Mouse (Mus musculus) Patski (cell line): Measurements from ENCODE around the gene Apod. TPM values are rescaled to one million over a fixed set of nuclear protein-coding genes. Genes with fewer than 3 reads are reported as not detected.
"Not testable (repeated sequence)": the region's sequence is repeated elsewhere in the genome, so short reads cannot be mapped to it uniquely, and the experiment has no call there.

ENCODE experiments used
- ATAC-seq: fragments of 100-300 bp; one replicate; pipeline ENCODE4 v1.8.0; 2021
- CTCF ChIA-PET: fragments of 350-600 bp; sonication (Branson Sonifier 250); formaldehyde crosslinking; loops from one replicate; lab custom pipeline; 2022; ENCODE audit warnings: inconsistent platforms; lab: Charles Lee
- POLR2A ChIA-PET: fragments of 350-600 bp; sonication (Branson Sonifier 250); formaldehyde crosslinking; loops from one replicate; lab custom pipeline; 2022; ENCODE audit warnings: antibody characterized with exemption, inconsistent platforms; lab: Charles Lee
- DNase-seq: peaks from one replicate; pipeline ENCODE4 v3.0.0-alpha.2; 2011; ENCODE audit warnings: low read depth, low spot score
- H3K27me3 ChIP-seq: fragments of 371-371 bp; one replicate; pipeline ENCODE4 v1.5.1; 2021
- CTCF ChIP-seq: fragments of 100-300 bp; IDR thresholded peaks from one replicate; pipeline ENCODE4 v1.5.1; 2021
- in situ Hi-C: fragments of 300-500 bp; cut with MboI; formaldehyde crosslinking; loops from 3 replicates; pipeline ENCODE4 v1.11.1; 2018; ENCODE audit warnings: low pct_unique_long_range_greater_than_20kb, mixed read lengths
- polyA plus RNA-seq: library from polyadenylated mRNA; unstranded; gene quantifications from one replicate; pipeline ENCODE4 v1.2.3, GENCODE M21; 2021

Gene Apod
- polyA plus RNA-seq, 1 experiment from 2014 or later = not detected

DNA sequence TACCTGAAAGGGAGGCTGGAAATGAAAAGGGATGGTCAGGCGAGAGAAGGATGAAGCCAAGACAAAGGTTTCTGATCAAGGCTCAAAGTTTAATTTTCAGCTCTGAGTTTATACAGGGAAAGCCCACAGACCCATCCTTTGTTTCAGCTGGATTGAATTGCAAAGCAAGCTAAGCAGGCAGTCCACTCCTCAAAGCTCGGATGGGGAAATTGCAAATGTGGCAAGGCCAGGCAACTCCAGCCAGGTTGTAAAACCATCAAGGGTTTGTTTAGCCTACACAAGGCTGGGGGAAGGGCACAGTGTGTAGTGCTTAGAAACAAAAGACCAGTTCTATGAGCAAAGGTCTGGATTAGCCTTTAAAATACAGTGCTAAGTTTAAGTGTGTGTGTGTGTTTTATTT is 28.4 kb upstream of the Apod start:
- H3K27me3 ChIP-seq = no peaks in the 10 kb centered on the region
- ChIA-PET POLR2A (no interaction called here), CTCF (no interaction called here)
- no peak for DNase-seq
- ATAC-seq = no peak
- in situ Hi-C loops = no loop called here
- no peak for TF ChIP-seq CTCF

DNA sequence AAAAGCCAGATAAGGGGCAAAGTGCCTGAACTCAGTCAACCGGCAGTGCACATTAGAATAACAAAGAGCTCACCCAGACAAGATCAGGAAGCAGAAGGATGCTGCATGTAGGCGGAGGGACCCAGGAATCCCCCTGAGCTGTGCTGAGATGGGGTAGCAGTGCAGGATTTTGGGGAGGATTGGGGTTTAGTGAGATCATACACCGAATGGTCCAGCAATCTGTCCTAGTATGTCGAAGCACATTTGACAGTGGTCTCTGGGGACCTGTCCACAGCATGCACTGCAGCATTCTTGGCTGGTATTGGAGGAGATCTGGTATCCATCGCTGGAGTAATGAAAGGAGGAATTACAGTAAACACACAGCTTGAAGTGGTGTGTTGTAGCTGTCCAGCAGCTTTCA is 27.9 kb upstream of the Apod start:
- ATAC-seq = no peak
- POLR2A ChIA-PET = no interaction called here
- CTCF ChIA-PET = no interaction called here
- no peak for TF ChIP-seq CTCF
- in situ Hi-C loops = no loop called here
- DNase-seq = no peak
- no peaks in the 10 kb centered on the region for H3K27me3 ChIP-seq

DNA sequence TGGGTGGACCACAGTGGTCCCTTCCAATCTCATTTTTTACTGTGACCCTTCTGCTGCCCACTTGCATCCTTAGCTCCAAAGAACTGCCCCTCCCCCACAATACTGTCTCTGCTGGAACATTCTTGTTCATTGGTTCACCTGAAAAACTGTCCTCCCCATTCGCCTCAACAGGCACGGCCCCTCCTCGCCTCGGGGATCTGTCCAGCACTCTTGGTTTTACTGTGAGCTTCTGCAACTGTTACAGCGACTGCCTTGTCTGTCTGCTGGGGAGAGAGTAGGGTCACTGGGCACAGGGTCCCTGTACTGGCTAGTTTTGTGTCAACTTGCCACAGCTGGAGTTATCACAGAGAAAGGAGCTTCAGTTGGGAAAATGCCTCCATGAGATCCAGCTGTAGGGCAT is 24.7 kb upstream of the Apod start:
- CTCF ChIA-PET = no interaction called here
- DNase-seq (no peak), ATAC-seq (no peak)
- POLR2A ChIA-PET = no interaction called here
- H3K27me3 ChIP-seq = no peaks in the 10 kb centered on the region
- no peak for TF ChIP-seq CTCF
- in situ Hi-C loops = no loop called here

DNA sequence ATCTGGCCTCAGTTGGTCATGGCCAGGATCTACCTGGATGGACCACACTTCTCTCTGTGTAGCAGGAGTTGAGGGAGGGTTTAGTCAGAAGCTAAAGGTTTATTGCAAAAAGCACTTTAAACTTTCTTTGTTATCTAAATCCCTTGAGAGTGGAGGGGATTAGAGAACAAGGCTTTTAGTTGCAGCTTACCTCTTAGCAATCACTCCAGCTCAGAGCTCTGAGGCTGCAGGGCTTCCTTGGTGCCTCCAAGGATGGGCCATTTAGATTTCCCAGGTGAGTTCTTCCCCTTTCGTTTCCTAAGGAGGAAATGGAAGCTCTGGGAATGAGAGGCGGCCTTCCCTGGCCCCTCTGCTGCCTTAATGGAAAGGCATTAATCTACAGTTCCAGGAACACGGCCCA is 23.3 kb upstream of the Apod start:
- no peak for TF ChIP-seq CTCF
- ATAC-seq = no peak
- in situ Hi-C loops = no loop called here
- no peaks in the 10 kb centered on the region for H3K27me3 ChIP-seq
- ChIA-PET POLR2A (no interaction called here), CTCF (interaction anchor here (1.5 to 2.3 kb wide), 2 partner anchors 11 to 19 kb away, joined by 5 to 6 read pairs; no protein-coding TSS in a partner anchor)
- no peak for DNase-seq

DNA sequence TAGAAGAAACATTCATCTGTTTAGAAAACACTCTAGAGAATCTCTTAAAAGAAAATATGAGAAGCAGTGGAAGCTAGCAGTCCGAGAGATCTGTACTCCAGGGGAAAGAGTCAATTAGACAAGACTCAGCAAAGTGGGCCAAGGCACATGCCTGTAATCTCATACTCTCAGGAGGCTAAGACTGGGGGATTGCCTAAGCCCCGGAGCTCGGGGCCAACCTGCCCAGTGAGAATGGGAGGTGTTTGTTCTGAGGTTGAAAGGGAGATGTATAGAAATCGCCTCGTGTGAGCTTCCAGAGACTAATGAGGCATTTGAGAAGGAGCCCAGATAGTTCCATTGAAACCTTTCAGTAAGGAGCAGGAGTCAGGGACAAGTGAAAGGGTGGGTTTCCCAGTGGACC is 20.2 kb upstream of the Apod start:
- ChIA-PET POLR2A (no interaction called here), CTCF (no interaction called here)
- DNase-seq (no peak), ATAC-seq (no peak)
- H3K27me3 ChIP-seq = no peaks in the 10 kb centered on the region
- no peak for TF ChIP-seq CTCF
- in situ Hi-C loops = no loop called here

DNA sequence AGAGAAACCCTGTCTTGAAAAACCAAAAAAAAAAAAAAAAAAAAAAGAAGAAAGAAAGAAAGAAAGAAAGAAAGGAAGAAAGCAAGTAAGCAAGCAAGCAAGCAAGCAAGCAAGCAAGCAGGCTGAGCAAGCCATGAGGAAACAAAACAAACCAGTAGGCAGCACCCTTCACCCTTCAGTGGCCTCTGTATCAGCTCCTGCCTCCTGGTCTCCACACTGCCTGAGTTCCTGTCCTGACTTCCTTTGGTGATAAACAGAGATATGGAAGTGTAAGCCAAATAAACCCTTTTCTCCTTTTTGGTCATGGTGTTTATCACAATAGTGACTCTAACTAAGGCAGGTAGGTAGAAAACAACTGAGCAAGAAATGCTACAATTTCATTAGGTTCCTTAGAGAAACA is 18.0 kb upstream of the Apod start:
- no peak for TF ChIP-seq CTCF
- ChIA-PET POLR2A (interaction anchor here (0.7 kb wide), 1 partner anchor 95 kb away, joined by 3 read pairs; no protein-coding TSS in a partner anchor), CTCF (no interaction called here)
- no peak for DNase-seq
- in situ Hi-C loops = no loop called here
- no peaks in the 10 kb centered on the region for H3K27me3 ChIP-seq
- ATAC-seq = no peak

DNA sequence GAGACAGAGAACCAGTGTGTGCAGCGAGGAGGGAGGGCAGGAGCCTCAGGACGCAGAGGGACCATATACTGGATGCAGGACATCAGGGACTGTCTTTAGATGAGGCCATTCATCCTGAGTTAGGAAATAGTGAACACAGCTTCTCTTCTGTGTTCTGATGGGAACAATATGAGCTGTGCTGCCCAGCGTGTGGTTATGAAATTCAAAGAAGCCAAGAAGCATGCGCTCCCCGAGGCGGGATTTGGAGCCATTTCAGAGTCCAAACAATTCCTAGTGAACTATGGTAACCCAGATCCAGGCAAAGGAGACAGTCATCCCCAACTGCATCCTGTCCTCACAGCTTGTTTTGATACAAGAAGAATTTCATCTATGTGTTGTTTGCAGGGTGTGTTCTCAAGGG is 16.4 kb upstream of the Apod start:
- POLR2A ChIA-PET, ATAC-seq: not testable (repeated sequence)
- CTCF ChIA-PET = interaction anchor here (1.4 kb wide), 1 partner anchor 12 kb away, joined by 3 read pairs; no protein-coding TSS in a partner anchor

DNA sequence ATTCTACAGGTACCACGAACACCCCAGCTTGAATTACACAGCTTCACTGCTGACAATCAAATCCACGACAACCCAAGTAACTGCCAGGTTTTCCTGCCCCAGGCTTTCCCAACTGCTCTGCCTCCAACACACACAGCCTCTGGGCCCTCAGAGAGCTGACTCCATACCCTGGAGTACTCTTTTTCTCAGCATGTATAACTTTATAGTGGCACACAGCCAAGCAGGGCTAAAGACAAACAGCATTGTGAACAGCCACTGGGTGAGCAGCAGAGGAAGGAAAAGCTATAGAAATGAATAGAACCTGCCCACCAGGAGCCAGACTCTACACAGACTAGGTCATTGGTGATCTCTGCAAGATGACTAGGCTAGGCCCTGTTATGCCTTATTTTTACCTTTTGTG is 15.1 kb upstream of the Apod start:
- in situ Hi-C loops = no loop called here

More for the DNA sequence above, 16.4 kb upstream of the Apod start:
- DNase-seq, in situ Hi-C loops, H3K27me3 ChIP-seq: not testable (repeated sequence)

DNA sequence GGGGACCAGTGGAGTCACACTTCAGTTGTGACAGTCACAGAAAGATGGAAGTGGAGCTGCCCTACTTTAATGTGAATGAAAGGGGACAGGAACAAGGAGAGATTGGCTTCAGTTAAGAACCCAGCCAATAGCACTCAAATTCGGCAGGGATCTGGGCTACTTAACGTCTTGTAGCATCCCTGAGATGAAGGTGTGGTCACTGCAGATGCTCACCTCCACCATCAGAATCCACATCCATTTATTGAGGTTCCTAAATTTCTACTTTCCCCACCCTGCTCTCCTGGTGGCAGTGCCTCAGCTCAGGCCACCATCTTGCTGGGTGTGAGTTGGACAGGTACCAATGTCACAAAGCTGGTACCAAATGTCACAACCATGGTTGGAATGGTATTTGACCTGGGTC is 13.3 kb upstream of the Apod start:
- DNase-seq (no peak), ATAC-seq (no peak)
- CTCF ChIA-PET = no interaction called here
- POLR2A ChIA-PET = no interaction called here
- no peak for TF ChIP-seq CTCF
- in situ Hi-C loops = no loop called here
- H3K27me3 ChIP-seq = no peaks in the 10 kb centered on the region

More for the DNA sequence above, 15.1 kb upstream of the Apod start:
- POLR2A ChIA-PET = no interaction called here
- DNase-seq (no peak), ATAC-seq (no peak)
- no peaks in the 10 kb centered on the region for H3K27me3 ChIP-seq
- CTCF ChIA-PET = interaction anchor here (0.7 to 1.4 kb wide), 3 partner anchors 8 to 71 kb away, joined by 3 read pairs; no protein-coding TSS in a partner anchor
- no peak for TF ChIP-seq CTCF

DNA sequence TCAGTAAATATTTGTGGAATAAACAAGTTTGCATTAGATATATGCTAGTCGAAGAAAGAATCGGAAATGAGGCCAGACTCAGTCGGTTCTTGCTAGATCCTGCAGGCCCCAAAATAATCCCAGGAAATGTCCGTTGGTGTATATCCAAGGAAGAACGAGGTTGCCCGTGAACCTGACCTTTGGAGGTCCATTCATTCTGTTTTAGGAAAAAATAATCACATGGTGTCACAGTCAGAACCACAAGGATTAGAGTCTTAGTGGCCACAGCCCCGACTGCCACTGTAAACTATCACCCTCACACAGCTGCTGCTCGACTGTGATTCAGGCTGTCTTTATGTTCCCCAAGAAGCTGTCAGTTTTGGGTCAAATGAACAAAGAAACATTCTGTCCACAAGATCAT is 12.8 kb upstream of the Apod start:
- in situ Hi-C loops = no loop called here
- ATAC-seq (no peak), DNase-seq (no peak)
- ChIA-PET CTCF (no interaction called here), POLR2A (no interaction called here)
- H3K27me3 ChIP-seq = no peaks in the 10 kb centered on the region
- no peak for TF ChIP-seq CTCF

DNA sequence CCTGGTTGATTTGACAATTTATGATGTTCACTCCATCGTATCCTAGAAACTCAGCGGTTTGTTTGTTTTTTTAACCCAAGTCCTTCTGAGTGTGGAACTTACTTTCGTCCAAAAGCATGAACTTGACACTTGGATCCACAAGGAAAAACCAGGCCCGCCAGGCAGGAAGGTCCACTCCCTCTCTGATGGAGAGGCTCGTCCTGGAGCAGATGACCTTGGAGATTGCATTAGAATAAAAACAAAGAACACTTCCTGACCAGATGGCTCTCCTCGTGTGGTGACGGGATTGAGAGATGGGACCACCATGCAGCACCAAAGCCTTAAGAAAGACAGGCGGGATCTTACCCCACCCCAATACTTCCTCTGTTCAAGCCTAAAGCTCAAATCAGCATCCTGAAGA is 12.1 kb upstream of the Apod start:
- DNase-seq = no peak
- no peaks in the 10 kb centered on the region for H3K27me3 ChIP-seq
- ChIA-PET CTCF (no interaction called here), POLR2A (interaction anchor here (0.5 kb wide), 1 partner anchor 12 kb away, joined by 4 read pairs; the partner anchor contains the start of gene Apod)
- TF ChIP-seq CTCF = no peak
- no peak for ATAC-seq
- in situ Hi-C loops = no loop called here

DNA sequence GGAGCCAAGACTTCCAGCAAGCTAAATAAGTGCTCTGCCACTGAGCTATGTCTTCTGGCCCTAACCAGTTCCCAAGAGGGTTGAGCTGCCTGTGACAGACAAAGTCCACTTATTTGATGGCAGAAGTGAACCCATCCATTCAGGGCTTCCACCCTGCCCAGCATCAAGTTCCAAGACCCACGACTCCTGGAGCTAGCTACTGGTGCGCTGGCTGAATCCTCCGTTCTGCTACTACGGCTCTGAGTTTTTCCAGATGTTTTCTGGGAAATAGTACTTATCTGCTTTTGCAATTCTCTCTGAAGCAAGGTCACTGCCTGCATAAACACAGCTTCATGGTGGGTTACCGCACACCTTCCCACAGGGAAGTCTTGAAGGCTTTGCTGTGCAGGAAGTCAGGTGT is 11.4 kb upstream of the Apod start:
- ATAC-seq (no peak), DNase-seq (no peak)
- ChIA-PET POLR2A (no interaction called here), CTCF (no interaction called here)
- in situ Hi-C loops = no loop called here
- H3K27me3 ChIP-seq = no peaks in the 10 kb centered on the region
- no peak for TF ChIP-seq CTCF
